Mouse (Mus musculus) urinary bladder, postnatal 4 days (tissue): Measurements from ENCODE around the gene Fbxo31.
A peak's percentile ranks its signal among the peaks of the same experiment; 100 is the strongest.

Experiments
- DNase-seq, 2 experiments: peaks; one replicate each; pipeline ENCODE4 v3.0.0; 2021 to 2022; ENCODE audit warnings: low spot score in 2 of 2

Gene Fbxo31

DNA sequence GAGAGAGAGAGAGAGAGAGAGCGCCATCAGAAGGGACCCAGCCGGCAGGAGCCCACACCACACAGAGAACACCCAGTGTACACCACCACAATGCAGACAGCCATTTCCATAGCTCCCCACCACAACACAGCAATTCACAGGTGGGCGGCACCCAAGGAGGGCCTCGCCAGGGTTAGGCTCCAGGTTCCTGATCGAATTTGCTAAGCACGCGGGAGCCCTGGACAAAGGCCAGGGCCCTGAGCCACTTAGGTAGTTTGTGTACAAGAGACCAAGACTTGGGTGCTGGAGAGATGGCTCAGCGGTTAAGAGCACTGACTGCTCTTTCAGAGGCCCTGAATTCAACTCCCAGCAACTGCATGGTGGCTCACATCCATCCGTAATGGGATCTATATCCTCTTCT, 26.1 kb downstream of the Fbxo31 start:
- DNase-seq: no peak

DNA sequence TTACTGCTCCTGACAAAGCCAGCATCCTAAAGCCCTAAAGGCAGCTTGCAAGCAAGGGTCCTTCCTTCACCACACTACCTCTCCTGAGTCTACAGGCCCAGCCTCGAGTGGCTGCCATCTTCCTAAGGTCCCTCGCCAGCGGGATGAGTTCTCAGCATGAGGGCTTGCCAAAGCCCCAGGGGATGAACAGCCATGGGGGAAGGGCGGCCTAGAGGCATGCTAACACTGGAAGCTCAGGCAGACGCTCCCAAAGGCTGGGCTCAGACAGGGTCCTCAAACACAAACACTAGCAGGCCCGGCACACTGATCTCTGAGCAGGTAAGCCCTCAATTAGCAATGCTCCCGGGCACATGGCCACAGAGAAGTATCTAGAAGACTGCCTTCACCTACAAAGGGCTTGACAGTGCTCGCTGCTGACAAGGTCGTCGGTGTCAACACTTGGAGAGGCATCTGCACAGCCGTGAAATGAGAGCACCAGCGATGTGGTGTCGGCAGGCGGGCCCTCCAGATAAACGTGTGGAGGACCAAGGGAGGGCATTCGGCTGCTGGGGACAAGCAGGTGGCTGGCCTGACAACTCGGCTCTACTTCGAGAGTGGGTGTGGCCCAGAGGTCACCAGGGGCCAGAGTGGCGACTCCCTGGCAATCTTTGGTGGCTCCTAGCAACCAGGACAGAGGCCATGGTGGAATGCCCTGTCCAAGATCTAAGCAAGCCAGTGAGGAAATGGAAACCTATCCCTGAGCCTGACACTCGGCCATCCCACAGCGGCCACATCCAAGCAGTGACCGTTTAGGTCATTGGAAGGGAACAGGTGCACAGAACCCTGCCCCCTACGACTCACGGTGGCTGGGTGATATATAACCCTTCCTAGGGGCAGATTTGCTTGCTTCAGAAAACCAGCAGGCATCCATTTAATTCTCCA, 27.3 kb downstream of the Fbxo31 start:
- DNase-seq: no peak

DNA sequence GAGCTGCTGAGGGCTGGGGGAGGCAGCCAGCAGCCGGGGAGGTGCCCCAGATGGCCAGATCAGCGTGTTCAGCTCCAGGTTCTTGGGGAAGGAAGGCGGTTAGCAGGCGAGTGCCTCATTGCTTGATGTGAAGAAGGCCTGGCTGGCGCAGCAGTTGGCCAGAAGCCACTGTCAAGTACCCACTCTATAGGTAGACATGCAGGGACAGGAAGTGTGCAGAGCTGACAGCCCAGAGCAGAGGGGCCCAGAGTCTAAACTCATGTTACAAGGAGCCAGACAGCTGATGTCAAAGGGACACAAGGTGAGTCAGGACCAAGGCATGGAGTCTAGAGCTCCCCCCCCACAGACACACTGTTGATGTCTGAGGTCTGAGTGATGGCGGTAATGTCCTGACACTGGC, 28.6 kb downstream of the Fbxo31 start:
- DNase-seq: no peak

DNA sequence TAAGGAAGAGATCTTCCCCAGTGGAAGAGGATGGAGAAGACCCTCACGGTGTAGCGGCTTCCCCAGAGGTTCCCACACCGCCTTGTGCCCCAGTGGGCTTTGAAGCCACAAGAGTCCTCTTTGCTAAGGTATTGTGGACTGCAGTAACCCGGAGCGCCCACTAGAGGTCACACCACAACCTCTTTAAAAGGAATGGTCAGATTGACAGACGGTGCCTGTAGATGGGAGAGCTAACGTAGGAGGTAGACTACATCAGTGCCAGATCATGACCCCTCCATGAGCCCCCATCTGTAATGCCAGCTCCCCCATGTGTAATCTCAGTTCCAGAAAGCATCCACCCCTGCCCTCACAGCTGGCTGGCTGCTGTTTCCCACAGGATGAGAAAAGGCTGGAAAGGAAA, 31.5 kb downstream of the Fbxo31 start:
- peak in 1 of 2 experiments; percentile 75 for DNase-seq

DNA sequence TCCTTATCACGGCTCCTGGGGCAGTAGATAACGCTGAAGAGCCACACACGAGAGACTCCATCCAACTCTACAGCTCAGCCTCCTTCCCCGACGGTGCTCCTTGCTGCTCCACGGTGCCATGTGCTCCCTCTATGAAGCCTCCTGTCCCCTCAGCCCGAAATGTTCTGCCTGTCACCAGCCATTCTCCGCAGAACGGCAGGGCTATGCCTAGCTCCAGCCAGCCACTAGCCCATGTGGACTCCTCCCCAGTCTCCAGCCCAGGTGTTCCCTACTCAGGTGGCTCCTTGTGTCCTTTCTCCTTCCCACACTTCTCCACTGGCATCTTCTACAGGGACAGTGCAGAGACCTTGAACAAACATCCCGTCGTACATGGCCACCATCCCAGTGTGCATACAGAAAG, 33.7 kb downstream of the Fbxo31 start:
- no peak for DNase-seq

DNA sequence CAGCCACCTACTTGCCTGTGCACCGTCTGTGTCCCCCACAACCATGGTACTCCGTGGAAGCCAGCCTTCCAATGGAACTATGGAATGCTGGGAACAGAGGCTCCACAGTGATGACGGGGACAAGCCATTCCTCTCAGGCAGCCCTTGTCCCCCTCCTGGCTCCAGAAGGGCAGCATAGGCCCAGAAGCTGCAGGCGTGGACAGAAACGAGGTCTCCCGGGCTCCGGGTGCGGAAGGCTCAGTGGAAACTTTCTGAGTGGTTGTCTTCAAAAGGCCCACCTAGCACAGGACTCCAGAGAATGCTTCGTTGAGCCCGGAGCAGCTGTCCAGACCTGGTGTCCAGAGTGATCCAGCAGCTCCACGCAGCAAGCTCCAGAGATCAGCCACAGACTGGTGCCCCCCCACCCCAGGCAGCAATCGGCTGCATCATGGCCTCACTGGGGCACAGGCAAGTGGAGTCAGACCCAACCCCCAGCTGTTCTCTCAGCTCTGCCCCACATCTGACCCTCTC, 34.3 kb downstream of the Fbxo31 start, which contains the start of gene 1700018B08Rik:
1700018B08Rik (minus strand) TSS at position 45 of the 510 bp plus-strand sequence.
- DNase-seq: no peak

DNA sequence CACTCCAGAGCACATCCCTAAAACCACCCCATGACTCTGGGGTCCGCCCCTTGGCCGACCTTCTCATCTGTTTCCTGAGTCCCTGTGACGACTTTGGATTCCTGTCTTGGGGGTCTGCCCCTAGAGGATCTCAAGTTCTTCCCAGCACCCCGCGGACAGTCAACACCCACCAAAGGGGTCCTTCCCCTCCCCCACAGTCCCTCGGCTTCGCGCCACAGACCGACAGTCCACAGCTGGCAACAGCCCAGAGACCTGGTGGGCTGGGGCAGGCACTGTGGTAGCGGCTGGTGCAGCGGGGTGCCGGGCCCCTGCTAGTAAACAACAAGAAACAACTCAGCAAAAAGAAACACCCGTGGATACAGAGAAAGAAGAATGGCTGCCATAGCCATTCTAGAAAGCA, 35.7 kb downstream of the Fbxo31 start:
- DNase-seq: no peak

DNA sequence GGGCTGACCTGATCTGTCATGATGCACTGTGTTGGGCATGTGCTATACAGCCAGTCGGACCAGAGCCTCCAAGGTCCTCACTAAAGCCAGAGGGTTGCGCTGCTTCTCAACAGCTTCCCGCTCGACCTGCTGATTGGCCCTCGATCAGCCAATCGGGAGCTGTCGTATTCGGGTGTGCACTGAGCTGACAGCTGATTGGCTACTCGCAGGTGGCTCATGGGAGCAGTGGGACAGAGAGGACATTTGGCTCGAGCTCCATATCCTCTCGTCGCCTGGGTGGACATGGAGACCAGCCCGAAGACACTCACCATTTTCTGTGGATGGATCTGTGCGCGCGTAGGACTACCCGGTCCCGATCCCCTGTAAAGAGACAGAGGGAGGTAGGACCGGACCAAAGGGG, 36.7 kb downstream of the Fbxo31 start:
- peak in 1 of 2 experiments; percentile 57 for DNase-seq

DNA sequence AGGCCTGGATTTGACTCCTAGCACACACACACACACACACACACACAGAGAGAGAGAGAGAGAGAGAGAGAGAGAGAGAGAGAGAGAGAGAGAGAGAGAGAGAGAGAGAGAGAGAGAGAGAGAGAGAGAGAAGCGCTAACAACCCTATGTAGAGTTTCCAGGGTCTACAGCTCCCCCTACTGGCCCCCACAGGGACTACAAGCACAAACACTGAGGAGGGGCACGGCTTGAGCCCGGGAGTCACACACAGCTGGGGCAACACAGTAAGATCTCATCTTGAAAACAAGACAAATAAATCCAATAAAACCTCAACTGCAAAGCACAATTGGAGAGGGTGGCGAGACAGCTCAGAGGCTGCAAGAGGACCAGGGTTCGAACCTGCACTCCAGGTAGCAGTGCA, 46.2 kb downstream of the Fbxo31 start:
- no peak for DNase-seq

DNA sequence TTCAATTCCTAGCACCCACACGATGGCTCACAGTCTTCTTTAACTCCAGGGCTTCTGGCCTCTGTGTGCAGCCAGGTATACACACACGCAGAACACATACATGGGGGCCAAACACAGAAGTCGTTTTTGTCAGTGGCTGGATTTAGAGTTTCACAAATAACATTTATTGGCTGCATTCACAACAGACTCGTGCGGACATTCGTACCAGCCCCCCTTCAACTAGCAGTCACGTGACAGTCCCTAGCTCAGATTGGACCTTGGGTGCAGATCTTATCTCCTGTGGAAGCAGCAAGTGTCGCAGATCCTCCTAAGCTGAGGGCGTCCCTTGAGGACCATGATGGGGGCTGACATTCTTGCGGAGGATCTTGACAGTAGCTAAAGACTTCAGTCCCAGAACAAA, 48.0 kb downstream of the Fbxo31 start:
- DNase-seq: no peak

DNA sequence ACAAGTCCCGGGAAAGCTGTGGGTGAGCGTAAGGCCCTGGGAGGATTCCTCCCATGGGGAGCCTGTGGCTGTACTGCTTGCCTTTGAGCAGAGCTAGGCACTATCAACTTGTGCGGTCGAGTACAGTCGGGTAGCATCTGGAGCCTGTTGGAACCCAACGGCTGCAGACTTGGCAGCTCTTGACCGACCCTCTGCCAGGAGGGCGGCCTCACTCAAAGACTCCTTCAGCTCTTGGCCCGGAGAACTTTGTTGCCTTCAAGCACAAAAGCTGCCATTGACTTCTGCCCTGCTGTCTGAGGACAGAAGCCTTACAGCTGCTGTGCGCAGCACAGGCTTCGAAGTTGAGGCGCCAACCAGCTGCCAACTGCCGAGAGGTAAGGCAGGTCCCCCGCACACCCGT, 49.8 kb downstream of the Fbxo31 start:
- peak in 1 of 2 experiments; percentile 61 for DNase-seq

DNA sequence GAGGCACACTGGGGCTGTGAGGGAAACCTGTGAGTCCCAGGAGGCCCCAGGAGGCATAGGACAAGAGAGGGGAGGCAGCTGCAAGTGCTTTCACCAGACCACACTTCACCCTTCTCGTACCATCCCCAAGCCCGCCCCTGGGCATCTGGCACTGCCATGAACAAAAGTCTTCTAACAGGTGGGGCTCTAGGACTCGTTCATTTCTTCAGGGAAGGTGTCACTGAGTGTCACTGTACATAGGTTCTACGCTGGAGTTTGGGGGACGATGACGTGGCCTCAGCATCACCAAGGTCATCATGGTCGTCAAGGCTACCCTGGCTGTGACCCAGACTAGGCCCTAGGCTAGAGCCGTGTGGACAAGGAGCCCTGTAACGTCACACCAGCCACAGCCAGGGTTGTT, 50.9 kb downstream of the Fbxo31 start:
- DNase-seq: no peak

DNA sequence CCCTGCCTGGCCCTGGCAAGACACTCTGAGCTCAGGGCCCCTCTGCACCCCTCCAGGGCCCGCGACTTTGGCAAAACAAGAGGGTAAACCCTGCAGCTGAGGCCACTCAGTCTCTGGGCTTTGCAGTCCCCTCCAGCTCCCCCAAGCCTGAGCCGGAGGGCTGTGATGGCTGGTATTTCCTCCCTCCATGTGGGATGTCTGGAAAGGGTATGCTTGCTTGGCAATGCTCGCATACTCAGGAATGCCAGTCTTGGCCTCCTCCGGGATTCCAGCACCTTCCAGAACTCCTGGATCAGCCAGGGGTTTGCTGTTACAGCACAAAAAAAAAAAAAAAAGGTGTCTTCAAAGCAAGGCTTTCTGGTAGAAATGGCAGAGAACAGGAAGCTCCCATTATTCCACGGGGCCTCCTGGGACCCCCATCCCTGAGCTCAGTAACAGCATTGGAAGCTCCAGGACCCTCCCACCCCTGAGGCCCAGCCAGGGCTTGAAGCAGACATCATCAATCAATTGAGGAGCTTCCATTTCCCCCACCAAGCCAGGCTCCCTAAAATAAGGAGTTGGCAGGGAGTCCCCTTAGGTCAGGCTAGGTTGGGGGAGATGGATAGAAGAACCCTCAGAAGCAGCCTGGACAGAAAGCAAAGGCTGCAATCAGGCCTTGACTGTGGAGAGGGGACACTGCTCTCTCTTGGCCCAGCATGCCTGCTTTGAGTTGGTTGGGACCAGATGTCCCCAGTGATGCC, 51.6 kb downstream of the Fbxo31 start:
- no peak for DNase-seq

DNA sequence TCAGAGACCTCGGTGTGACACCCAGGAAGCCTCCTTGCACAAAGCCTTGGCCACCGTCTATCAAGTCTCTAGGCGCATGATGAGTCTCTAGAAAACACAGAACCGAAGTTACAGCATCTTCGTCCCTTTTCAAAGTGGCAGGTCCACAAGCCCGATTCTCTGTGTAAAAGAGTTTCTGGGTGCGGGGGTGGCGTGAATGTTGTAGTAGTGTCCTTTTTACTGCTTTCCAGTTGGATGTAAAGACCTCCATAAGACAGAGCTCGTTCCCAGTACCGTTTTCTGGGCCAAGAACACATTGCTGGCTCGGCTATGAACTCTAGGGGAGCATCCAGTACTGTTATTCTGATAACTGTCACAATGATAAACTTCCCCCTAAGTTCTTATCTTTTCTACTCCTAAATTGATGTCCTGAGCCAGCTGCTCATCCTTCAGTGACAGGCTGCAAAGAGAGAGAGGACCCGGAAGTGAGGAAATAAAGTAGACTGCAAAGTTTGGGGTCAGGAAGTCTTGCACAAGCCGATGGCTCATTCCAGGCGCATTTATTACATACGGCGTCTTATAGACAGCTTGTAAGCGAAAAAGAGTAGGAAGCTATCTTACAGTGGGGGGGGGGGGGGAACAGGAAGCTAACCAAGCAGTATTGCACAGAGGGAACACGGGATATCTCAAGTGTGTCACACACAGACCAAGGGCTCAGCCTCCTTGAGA, 53.3 kb downstream of the Fbxo31 start:
- DNase-seq: no peak

DNA sequence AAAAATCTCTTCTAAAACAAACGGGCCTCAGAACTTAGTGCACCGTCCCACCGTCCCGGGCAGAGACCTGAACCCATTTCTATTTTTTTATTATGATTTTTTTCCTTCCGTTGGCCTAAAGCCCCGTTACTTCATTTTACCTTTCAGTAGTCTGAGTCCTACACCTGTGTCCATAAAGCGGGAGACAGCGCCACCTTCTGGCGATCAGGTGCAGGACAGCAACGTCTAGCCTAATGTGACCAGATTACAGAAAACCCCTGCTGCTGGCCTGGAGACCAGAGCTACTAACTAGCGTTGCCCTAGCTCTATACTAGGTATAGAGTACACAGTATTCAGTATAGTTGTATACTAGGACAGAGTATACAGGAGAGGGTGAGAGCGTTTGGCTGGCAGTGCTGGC, 65.2 kb downstream of the Fbxo31 start:
- peak; percentile 61 to 88 for DNase-seq

DNA sequence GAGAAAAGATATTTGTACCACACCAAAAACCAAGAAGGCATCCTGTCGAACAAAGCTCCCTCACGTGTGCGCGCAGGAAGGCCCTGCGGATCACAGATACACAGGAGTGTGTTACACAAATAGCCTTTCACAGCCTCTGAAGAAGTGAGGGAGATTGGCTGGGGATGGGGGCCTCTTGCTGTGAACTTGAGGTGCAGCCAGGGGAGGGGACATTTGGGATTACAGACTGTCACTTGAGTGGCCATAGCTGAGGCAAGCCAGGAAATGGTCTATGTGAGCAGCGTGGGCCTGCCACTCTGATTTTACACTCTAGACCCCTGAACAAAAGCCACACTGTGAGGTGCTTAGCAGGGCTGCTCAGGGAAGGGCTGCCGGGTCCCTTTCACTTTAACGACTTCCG, 66.9 kb downstream of the Fbxo31 start:
- DNase-seq: no peak
